Mouse (Mus musculus): Measurements from ENCODE around the gene Srp72. TPM values are rescaled to one million over a fixed set of nuclear protein-coding genes. Genes with fewer than 3 reads are reported as not detected.
"Not testable (repeated sequence)": the region's sequence is repeated elsewhere in the genome, so short reads cannot be mapped to it uniquely, and the experiment has no call there.

Gene Srp72
- polyA plus RNA-seq, 1 experiment from 2014 or later: 36.9 TPM

DNA sequence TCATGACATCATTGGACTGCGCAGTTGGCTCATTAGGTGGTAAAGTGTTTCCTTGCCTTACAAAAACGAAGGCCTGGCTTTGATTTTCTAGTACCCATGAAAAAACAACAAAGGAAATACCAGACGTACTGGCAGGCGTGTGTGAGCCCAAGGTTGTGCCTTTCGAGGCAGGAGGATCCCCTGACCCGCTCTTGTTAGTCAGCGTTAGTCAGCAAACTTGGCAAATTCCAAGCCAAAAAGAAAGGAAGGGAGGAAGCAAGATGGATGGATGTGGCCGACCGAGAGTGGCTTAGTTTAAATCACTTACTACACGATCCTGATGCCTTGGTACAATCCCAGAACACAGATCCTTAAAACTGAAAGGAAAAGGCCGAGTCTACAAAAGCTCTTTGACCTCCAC is 11.9 kb upstream of the Srp72 start:
- H3K4me1 ChIP-seq (replicated peaks; ENCODE audit: control insufficient read depth, insufficient read depth, low read length): no peaks in the 10 kb centered on the region
- no peak overlapping the region for H3K4me3 ChIP-seq (ENCODE audit: low read depth, low read length)
- H3K36me3 ChIP-seq (ENCODE audit: control insufficient read depth, insufficient read depth): peaks cover 75% of the 10 kb centered on the region
- H3K27me3 ChIP-seq (replicated peaks; ENCODE audit: control insufficient read depth, insufficient read depth, low read length): no peaks in the 10 kb centered on the region
- no peak overlapping the region for H3K4me2 ChIP-seq (replicated peaks; ENCODE audit: low read depth)
- H3K9me3 ChIP-seq (ENCODE audit: control insufficient read depth): no peaks in the 10 kb centered on the region
- H3K9ac ChIP-seq (ENCODE audit: low read depth, low read length): no peak overlapping the region
- no peak for TF ChIP-seq CTCF (IDR thresholded peaks at IDR 0.05; ENCODE audit: low read depth)
- 89% methylated on average over 11 of the region's 11 CpGs for WGBS
- H3K27ac ChIP-seq (ENCODE audit: low read depth, low read length): no peak overlapping the region
- ATAC-seq: no peak

DNA sequence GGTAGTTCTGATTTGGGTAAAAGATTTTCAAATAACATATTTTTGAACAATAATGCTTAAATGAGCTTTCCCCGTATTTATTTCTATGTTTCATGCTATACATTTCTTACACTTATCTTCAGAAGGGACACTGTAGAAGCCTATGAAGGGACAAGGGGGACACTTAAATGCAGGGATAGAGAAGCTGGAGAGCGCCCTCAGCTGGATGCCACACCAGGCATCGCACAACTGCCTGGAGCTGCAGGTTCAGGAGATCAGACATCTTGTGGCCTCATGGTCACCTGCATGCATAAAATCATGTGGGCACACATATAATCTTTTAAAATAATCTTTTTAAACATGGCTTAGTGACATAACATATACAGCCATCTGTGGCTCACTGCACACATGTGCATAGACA is 9.8 kb upstream of the Srp72 start:
- WGBS: 91% methylated on average over 3 of the region's 3 CpGs
- peak; percentile 54 for TF ChIP-seq CTCF (IDR thresholded peaks at IDR 0.05; ENCODE audit: low read depth)
- no peaks in the 10 kb centered on the region for H3K27me3 ChIP-seq (replicated peaks; ENCODE audit: control insufficient read depth, insufficient read depth, low read length)

DNA sequence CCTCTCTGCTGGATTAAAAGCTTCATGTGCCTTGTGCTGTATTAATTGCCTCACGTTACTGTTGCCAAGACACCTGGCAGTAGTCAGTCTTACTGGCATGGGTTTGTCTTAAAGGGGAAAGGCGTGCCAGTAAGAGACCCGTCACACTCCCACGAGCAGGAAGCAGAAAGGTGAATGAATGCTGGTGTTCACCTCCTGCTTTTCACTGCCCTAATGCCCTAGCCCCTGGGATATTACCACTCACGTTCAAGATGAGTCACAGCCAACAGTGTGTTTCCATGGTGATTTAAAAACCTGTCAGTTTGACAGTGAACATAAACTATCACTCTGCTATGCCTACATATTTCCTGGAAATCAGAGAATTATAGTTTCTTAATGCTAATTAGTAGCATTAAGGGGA is 5.2 kb upstream of the Srp72 start:
- 49% methylated on average over 5 of the region's 5 CpGs for WGBS
- H3K27ac ChIP-seq (ENCODE audit: low read depth, low read length): no peak overlapping the region
- H3K4me1 ChIP-seq (replicated peaks; ENCODE audit: control insufficient read depth, insufficient read depth, low read length): no peaks in the 10 kb centered on the region
- no peaks in the 10 kb centered on the region for H3K27me3 ChIP-seq (replicated peaks; ENCODE audit: control insufficient read depth, insufficient read depth, low read length)
- no peak overlapping the region for H3K4me3 ChIP-seq (ENCODE audit: low read depth, low read length)
- TF ChIP-seq CTCF (IDR thresholded peaks at IDR 0.05; ENCODE audit: low read depth): no peak
- no peak overlapping the region for H3K9ac ChIP-seq (ENCODE audit: low read depth, low read length)
- no peaks in the 10 kb centered on the region for H3K9me3 ChIP-seq (ENCODE audit: control insufficient read depth)
- H3K36me3 ChIP-seq (ENCODE audit: control insufficient read depth, insufficient read depth): peaks cover 42% of the 10 kb centered on the region
- no peak for ATAC-seq
- H3K4me2 ChIP-seq (replicated peaks; ENCODE audit: low read depth): no peak overlapping the region

More for the DNA sequence above, 9.8 kb upstream of the Srp72 start:
- Histone ChIP-seq H3K9me3 (ENCODE audit: control insufficient read depth) (no peaks in the 10 kb centered on the region), H3K27ac (ENCODE audit: low read depth, low read length) (no peak overlapping the region), H3K4me3 (ENCODE audit: low read depth, low read length) (no peak overlapping the region), H3K9ac (ENCODE audit: low read depth, low read length) (no peak overlapping the region), H3K36me3 (ENCODE audit: control insufficient read depth, insufficient read depth) (peaks cover 73% of the 10 kb centered on the region), H3K4me1 (replicated peaks; ENCODE audit: control insufficient read depth, insufficient read depth, low read length) (no peaks in the 10 kb centered on the region), H3K4me2 (replicated peaks; ENCODE audit: low read depth) (no peak overlapping the region)
- no peak for ATAC-seq

DNA sequence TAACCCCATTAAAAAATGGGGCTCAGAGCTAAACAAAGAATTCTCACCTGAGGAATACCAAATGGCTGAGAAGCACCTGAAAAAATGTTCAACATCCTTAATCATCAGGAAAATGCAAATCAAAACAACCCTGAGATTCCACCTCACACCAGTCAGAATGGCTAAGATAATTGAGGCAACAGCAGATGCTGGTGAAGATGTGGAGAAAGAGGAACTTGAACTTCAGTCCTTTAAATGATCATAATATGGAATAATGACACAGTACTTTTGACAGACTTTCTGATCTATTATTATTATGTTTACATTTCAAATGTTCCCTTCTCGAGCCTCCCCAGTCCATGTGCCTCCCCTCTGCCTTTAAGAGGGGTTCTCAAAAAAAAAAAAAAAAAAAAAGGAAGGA is 3.4 kb upstream of the Srp72 start:
- H3K27ac ChIP-seq (ENCODE audit: low read depth, low read length); H3K4me2 ChIP-seq (replicated peaks; ENCODE audit: low read depth); ATAC-seq; H3K9ac ChIP-seq (ENCODE audit: low read depth, low read length); H3K4me3 ChIP-seq (ENCODE audit: low read depth, low read length); H3K27me3 ChIP-seq (replicated peaks; ENCODE audit: control insufficient read depth, insufficient read depth, low read length); H3K9me3 ChIP-seq (ENCODE audit: control insufficient read depth); H3K4me1 ChIP-seq (replicated peaks; ENCODE audit: control insufficient read depth, insufficient read depth, low read length): not testable (repeated sequence)
- peaks cover 26% of the 10 kb centered on the region for H3K36me3 ChIP-seq (ENCODE audit: control insufficient read depth, insufficient read depth)
- 68% methylated on average over 1 of the region's 1 CpGs for WGBS

DNA sequence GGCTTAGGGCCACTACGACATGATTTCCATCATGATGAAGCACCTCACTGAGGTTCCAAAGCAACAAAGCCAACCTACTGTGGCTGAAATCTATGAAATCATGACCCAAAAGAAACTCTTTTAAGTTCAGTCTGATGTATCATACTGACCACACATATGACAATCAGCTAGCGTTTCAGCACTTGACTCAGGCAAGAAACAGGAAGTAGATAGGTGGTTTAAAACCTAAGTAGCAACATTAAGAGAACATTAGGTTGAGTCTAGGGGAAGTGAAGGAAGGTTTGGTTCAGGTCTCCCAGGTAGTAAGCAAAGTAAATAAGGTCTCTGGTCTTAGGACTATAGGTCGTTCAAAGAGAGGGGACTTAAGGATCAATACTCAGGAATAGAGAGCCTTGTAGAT is 995 bp upstream of the Srp72 start:
- H3K36me3 ChIP-seq (ENCODE audit: control insufficient read depth, insufficient read depth): peaks cover 13% of the 10 kb centered on the region
- ATAC-seq: no peak
- TF ChIP-seq CTCF (IDR thresholded peaks at IDR 0.05; ENCODE audit: low read depth): no peak
- H3K4me2 ChIP-seq (replicated peaks; ENCODE audit: low read depth): peak overlapping the region; percentile 89
- H3K27ac ChIP-seq (ENCODE audit: low read depth, low read length): no peak overlapping the region
- peak overlapping the region; percentile 94 for H3K4me3 ChIP-seq (ENCODE audit: low read depth, low read length)
- H3K9me3 ChIP-seq (ENCODE audit: control insufficient read depth): no peaks in the 10 kb centered on the region
- 50% methylated on average over 3 of the region's 3 CpGs for WGBS
- H3K27me3 ChIP-seq (replicated peaks; ENCODE audit: control insufficient read depth, insufficient read depth, low read length): no peaks in the 10 kb centered on the region
- peak overlapping the region; percentile 79; the same call in 1 of the 2 replicates for H3K9ac ChIP-seq (ENCODE audit: low read depth, low read length)
- no peaks in the 10 kb centered on the region for H3K4me1 ChIP-seq (replicated peaks; ENCODE audit: control insufficient read depth, insufficient read depth, low read length)

DNA sequence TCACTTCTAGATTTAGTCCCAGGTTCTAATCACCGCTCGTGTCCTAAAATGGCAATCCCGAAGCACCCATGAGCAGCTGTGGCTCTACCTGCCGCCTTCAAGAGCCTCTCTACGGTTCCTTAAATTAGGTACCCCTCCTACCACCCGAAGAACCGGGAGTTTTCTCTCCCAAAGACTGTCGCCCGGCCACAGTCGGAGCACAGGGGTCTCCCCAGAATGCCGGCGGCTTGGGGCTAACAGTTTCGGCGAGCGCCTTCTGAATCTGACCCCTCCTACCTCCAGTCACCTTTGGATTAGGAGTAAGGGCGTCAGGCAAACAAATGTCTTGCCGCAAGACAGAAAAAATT is 303 bp upstream of the Srp72 start:
- H3K27ac ChIP-seq (ENCODE audit: low read depth, low read length): no peak overlapping the region
- H3K4me1 ChIP-seq (replicated peaks; ENCODE audit: control insufficient read depth, insufficient read depth, low read length): no peaks in the 10 kb centered on the region
- ATAC-seq: no peak
- H3K4me2 ChIP-seq (replicated peaks; ENCODE audit: low read depth): peak overlapping the region; percentile 89
- peak overlapping the region; percentile 79 for H3K9ac ChIP-seq (ENCODE audit: low read depth, low read length)
- no peaks in the 10 kb centered on the region for H3K27me3 ChIP-seq (replicated peaks; ENCODE audit: control insufficient read depth, insufficient read depth, low read length)
- H3K4me3 ChIP-seq (ENCODE audit: low read depth, low read length): peak overlapping the region; percentile 94
- TF ChIP-seq CTCF (IDR thresholded peaks at IDR 0.05; ENCODE audit: low read depth): no peak
- no peaks in the 10 kb centered on the region for H3K9me3 ChIP-seq (ENCODE audit: control insufficient read depth)
- H3K36me3 ChIP-seq (ENCODE audit: control insufficient read depth, insufficient read depth): peaks cover 13% of the 10 kb centered on the region
- WGBS: 1% methylated on average over 17 of the region's 17 CpGs

DNA sequence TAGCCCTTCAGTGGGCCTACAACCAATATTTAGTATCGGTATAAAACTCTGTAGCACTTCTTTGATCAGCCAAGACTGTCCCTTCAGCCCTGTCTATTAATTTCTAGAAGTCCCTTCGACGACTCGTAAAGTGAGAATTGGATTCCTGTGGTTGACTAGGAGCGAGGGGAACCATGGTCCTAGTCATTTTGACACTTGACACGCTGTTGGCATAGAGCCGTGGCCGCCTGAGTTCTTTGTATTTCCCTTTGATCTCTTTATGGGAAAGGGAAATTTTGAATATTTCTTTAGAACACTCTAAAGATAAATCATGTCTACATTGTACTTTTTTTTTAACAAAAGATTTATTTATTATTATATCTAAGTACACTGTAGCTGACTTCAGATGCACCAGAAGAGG is 1.3 kb downstream of the Srp72 start:
- Histone ChIP-seq H3K27ac (ENCODE audit: low read depth, low read length) (no peak overlapping the region), H3K27me3 (replicated peaks; ENCODE audit: control insufficient read depth, insufficient read depth, low read length) (no peaks in the 10 kb centered on the region), H3K9me3 (ENCODE audit: control insufficient read depth) (no peaks in the 10 kb centered on the region), H3K36me3 (ENCODE audit: control insufficient read depth, insufficient read depth) (peaks cover 23% of the 10 kb centered on the region), H3K9ac (ENCODE audit: low read depth, low read length) (peak overlapping the region; percentile 79), H3K4me3 (ENCODE audit: low read depth, low read length) (peak overlapping the region; percentile 94), H3K4me2 (replicated peaks; ENCODE audit: low read depth) (peak overlapping the region; percentile 89), H3K4me1 (replicated peaks; ENCODE audit: control insufficient read depth, insufficient read depth, low read length) (no peaks in the 10 kb centered on the region)
- WGBS: 84% methylated on average over 8 of the region's 8 CpGs
- ATAC-seq: no peak
- TF ChIP-seq CTCF (IDR thresholded peaks at IDR 0.05; ENCODE audit: low read depth): no peak
